Mouse (Mus musculus) lung, postnatal 36 days (tissue): ENCODE results near the gene 6030468B19Rik.
A peak's percentile ranks its signal among the peaks of the same experiment; 100 is the strongest.
"Not testable (repeated sequence)": the region's sequence is repeated elsewhere in the genome, so short reads cannot be mapped to it uniquely, and the experiment has no call there.

ENCODE experiments used
- DNase-seq: peaks from one replicate; pipeline ENCODE4 v3.0.0; 2022; ENCODE audit warnings: mixed read lengths

Gene 6030468B19Rik

DNA sequence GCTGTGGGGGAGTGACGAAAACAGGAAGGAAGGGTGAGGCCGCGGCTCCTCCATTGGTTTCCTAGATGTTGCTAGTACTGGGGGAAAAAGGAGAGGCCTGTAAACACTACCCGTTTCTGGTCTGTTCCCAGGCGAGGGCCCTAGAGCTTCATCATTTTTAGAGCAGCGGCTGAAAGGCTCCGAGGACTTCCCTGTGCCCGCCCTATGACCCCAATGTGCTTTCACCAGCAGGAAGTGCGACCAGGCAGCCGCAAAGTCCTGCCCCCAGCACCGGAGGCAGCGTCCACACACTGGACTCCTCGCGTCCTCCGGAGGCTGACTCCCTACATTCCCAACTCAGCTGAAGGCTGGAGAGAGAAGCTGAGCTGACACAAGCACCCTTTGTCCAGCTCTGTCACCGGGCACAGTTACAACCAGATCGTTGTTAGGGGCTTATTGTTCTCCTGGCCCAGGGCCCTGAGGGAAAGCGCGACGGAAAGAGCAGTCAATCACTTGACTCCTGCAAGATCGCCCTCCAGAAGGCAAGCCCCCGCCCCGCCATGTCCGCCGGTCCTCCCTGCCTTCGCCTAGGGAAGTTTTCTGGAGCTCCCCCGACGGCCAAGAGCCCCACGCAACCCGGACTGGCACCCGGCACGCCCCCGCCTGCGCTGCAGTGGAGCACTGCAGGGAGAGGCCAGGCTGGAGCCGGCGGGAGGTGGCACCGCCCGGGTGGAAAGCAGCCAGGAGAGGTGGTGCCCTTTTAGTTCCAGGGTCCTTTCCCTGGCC is 17.8 kb upstream of the 6030468B19Rik start:
- peak; percentile 91 for DNase-seq

DNA sequence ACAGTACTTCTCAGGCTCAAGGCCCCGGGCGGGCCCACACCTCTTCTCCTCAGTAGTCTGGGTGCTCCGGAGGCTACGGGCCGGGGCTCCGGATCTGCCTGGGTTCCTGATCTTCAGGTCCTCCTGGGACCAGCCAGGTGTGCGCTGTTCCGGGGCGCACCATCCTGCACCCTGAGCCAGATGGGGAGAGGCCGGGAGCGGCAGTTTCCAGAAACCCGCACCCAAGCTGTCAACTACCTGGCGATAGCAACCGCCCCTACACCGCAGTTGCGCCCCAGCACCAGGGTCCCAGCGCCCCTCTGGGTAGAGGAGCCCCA is 17.3 kb upstream of the 6030468B19Rik start:
- DNase-seq = no peak

DNA sequence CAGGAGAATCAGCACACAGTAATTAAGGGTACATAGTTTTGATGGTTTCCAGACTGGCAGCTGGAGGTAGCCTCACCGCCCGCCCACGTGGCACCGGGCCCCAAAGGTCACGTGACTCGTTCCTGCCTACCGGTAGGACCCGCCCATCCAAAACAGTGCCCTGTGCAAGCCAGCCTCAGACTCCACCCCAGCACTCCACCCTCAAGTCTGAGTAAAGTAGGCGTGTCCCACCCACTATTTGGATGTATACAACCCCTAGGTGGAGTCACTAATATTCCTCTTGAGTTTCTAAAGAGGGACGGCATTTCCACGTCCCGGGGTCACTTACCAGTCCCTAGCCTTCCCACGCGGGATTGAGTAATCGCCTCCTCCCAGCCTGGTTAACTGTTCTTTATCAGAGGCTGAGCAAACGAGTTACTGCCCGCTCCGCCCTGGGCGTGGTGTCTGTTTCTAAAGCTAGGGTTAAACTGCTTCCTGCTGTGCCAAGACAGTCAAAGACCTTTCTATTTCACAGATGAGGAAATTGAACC is 16.8 kb upstream of the 6030468B19Rik start:
- DNase-seq = peak; percentile 98

DNA sequence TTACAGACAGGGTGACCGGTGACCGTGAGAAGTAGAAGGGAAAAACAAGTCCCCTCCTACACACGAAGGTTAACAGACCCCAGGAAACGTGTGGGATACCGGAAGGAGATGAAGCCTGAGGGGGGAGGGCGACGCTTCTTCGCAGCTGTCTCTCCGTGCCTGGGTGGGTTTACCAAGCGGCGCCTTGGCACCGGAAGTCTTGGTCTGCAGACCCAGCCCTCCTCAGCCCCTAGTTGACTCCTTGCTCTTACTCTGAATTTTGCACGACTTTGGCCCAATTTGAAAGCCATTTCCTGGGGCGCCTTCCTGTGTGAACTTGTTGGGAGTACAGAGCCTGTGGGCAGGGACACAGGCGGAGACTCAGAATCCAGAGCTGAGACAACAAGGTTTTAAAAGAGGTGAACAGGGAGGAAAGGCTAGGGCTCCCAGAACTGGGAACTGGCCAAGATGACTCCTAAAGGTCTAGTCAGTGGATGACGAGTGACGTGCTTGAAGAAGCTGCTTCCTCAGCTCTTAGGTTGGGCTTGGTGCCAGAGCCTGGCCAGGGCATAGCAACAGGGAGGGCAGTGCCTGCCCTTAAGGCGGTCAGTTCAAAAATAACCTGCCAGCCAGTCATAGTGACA is 16.1 kb upstream of the 6030468B19Rik start:
- peak; percentile 90 for DNase-seq

DNA sequence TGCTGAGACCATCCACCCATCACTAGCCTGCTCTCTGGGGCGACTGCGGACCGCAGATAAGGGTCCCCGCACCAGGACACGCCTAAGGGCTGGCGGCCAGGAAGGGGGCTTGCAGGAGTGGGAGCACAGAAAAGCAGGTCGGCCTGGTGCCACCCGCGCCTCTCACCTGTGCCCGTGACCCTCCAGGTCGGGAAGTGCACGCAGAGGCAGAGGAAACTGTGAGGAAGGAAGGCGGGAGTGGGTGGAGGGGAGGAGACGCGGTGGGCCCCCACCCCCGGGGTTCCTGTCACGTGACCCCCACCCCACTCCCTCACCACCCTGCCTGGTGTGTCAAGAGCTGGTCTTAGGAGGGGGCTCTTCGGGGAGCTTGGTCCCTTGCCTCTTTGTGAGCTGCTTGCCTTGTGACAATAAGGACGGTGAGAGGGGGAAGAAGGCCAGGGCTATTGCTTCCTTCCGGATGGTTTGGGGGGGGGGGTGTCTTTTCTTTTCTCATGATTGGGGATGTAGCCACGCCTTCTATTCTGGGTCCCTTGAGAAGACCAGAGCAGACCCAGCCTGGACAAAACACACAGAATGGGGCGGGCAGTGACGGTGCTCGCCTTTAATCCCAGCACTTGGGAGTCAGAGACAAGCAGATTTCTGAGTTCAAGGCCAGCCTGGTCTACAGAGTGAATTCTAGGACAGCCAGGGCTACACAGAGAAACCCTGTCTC is 15.3 kb upstream of the 6030468B19Rik start, which contains the start of the genes Tmc8 and Tmc6:
TSS of gene Tmc8 (plus strand) at position 84 of the 712 bp plus-strand sequence.
TSS of gene Tmc6 (minus strand) at position 206 of the 712 bp plus-strand sequence.
- DNase-seq = peak; percentile 71

DNA sequence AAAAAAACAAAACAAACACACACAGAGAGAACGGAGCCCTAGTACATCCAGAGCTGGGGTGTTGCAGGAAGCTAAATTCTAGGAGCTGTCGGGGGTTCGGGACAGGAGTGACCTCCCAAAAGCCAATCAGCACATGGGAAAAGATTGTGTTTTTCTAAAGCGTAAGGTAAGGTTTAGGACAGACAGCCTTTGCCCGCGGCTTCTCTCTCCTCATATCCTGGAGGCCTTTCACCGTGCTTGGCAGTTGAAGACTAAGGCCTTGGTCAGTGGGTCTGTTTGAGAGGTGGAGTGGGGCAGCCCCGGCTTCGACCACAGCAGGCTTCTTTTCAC is 14.8 kb upstream of the 6030468B19Rik start:
- DNase-seq = no peak

DNA sequence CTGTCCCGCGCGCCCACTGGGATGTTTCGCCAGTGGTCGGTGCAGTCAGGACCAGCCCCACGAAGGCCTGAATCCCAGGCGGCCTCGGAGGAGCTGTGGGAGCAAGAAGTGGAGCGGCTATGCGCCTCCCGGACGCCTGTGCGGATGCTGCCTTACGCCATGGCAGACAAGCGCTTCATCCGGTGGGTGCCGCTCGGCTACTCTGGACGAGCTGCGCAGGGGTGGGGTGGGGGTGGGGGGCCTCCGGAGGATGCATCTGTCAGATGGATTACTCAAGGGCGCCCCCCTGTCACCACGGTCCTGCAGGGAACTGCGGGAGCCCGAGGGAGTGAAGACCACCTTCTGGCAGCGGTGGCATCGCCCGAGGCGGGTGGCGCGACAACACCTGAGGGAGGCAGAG is 14.4 kb upstream of the 6030468B19Rik start:
- DNase-seq = peak; percentile 79

DNA sequence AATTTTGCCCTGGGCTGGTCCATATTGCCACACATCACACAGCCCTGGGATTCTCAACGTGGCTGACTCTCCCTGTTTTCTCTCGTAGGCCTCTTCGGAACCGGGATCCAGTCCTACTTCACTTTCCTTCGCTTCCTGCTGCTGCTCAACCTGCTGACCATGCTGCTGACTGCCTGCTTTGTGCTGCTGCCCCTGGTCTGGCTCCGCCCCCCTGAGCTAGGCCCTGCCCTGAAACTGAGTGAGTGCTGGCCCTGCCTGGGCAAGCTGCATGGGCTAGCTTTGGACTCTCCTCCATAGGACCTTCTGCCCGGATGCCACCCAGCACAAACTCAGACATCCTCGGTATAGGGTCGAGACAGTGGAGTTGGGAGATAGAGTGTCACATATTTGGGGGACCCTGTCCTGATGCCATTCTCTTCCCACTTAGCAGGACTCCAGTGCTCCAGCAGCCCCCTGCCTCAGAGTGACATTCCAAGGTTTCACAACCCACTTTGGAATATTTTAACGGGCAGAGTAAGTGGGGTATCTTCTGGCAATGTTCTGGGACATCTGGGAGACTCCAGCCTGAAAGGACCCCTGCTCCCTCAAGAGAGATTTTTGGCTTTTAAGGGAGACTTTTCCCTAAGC is 13.7 kb upstream of the 6030468B19Rik start:
- DNase-seq = peak; percentile 48

DNA sequence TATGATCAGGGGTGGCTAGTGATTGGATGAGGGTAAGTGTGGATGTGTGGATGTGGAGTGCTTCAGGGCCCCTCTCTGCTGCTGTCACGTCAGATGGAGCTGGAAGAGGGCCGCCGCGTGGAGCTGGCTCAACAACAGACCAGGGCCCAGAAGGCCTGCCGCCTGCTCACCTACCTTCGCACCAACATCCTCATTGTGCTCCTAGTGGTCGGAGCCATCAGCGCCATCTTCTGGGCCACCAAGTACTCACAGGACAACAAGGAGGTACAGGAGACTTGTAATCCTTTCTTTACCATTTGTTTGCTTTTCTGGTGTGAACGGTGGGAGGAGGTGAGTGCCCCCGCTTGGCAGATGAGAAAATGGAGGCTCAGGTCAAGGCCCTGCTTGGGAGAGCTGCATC is 11.2 kb upstream of the 6030468B19Rik start:
- DNase-seq = peak; percentile 86

DNA sequence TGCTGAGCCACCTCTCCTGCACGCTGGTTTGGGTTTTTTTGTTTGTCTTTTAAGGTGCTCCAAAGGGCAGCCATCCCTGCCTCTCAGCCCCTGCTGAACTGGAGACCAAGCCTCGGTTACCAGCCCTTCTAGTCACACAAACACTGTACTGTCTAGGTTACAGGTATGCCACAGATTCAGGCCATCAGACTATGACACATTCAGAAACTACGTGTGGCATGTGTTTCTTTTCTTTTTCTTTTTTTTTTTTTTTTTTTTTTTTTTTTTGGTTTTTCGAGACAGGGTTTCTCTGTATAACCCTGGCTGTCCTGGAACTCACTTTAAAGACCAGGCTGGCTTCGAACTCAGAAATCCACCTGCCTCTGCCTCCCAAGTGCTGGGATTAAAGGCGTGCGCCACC is 9.0 kb upstream of the 6030468B19Rik start:
- not testable (repeated sequence) for DNase-seq

DNA sequence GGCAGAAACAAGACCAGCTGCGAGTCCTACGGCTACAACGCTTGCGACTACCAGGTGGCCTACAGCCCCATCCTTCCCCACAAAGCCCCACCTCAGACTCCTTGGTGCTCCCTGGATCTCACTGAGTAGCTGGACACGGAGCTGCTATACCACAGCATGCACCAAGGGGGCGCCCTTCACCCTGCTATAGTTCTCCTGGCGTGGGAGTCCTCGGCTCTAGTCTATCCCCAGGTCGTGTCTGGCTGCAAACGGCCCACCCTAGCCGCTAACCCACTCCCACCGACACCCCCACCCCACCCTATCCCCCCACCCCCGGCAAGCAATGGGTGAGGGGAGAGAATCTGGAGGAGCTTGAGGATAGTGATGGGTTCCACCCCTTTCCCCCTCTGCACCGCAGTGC is 7.2 kb upstream of the 6030468B19Rik start:
- peak; percentile 87 for DNase-seq

DNA sequence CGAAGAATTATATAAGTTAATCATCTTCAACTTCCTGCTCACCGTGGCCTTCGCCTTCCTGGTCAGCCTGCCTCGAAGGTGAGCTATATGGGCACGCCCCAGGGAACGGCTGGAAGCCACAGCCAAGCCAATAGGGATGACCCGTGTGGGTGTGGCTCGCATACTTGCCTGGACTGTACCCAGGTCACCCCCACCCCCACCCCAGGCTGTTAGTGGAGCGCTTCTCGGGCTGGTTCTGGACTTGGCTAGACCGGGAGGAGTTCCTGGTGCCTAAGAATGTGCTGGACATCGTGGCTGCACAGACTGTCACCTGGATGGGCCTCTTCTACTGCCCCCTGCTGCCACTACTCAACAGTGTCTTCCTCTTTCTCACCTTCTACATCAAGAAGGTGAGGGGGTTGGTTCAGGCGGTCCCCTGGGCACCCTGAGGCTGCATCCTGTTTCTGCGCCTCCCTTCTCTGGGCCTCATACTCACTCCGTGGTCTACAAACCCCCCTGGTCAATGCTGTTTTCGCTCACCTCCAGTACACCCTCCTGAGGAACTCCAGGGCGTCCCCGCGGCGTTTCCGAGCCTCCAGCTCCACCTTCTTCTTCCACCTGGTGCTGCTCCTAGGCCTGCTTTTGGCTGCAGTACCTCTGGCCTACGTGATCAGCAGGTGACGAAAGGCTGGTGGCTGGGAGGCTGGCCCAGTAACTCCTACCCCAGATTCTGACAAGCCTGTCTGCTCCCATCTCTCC is 6.6 kb upstream of the 6030468B19Rik start:
- DNase-seq = peak; percentile 67

DNA sequence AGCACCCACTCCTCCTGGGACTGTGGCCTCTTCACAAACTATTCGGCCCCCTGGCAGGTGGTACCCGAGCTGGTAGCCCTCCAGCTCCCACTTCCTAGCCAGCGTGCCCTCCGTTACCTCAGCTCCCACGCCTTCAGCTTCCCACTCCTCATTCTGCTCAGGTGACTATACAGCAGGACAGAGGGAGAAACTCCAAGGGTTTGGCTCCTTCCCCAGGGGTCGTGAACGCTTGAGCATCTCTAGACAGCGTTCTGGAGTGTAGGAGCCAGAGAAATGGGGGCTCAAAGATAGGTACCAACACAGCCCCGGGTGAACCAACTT is 6.1 kb upstream of the 6030468B19Rik start:
- no peak for DNase-seq

DNA sequence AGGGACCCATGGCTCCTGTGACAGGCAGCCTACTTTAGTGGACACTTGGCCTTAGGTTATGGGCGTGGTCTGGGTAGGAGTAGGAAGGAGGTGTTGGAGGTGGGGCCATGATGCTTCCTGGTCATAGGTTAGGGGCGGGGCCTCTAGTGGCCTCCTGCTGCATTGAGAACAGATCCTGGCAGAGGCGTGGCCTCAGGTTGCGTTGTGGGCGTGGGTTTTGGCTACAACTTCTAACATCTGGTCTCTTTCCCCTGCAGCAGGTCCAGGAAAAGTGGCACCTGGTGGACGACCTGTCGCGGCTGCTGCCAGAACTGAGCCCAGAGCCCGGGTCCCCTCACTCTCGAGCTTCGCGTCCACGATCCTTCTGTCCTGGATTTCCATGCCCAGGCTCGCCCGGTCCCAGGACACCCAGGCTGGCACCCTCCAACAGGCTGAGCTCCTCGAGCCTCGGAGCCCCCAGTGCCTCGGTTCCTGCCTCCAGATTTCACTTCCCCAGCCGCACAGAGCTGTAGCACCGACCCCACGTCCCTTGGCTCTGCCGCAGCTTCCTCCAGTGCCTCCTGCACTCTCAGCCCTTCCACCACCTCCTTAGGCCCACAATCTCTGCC is 5.1 kb upstream of the 6030468B19Rik start:
- peak; percentile 96 for DNase-seq

DNA sequence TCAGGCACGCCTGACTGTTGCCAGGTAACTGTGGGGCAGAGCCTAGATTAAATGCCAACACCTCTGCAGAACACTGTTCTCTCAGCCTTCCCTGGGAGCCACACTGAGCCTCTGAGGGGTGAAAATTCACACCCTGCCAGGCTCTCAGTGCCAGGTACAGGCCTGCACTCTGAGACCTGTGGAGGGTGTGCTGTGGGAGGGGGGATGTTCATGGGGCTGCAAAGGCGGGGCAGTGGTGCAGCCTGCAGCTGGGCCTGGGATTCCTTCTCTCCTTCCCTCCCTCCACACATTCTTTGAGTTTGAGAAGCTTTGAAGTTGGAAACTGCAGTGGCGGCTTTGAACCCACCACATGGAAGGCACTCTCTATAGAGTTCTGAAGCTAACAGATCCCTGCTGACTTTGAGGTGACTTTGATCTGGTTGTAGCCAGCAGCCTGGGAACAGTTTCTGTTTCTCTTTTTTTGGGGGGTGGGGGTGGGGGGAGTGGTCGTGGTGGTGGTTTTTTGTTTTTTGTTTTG is 3.4 kb upstream of the 6030468B19Rik start:
- DNase-seq = no peak

DNA sequence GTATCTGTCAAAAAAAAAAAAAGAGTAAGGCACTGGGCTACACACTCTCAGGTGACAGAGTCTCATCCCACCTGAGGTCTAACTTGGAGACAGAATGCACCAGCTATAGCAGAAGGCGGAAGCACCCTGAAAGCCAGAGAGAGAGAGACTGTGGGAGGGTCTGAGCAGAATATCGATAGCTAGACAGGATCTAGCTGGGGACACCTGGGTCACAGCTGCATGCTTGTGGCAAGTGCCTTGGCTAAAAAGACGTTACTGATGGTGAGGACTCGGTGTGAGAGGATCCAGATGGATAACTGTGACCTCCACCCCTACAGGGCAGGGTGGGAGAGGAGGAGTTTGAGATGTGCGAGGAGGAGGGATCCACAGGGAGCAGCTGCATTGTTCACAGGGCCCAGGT is 506 bp upstream of the 6030468B19Rik start:
- DNase-seq = no peak

DNA sequence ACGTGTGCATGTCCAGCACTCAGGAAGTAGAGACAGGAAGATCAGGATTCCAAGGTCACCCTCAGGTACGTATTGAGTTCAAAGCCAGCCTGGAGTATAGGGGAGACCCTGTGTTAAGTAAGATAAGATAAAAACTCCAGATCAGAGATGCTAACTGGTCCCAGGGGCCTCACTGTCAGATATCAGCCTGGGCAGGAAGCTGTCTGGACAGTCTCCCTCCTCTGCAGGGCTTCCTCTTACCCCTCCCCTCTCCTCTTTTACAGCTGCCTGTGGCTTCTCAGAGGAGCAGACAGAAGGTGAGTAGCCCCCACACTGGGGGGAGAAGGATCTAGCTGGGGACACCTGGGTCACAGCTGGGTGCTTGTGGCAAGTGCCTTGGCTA is 691 bp downstream of the 6030468B19Rik start:
- DNase-seq = no peak

DNA sequence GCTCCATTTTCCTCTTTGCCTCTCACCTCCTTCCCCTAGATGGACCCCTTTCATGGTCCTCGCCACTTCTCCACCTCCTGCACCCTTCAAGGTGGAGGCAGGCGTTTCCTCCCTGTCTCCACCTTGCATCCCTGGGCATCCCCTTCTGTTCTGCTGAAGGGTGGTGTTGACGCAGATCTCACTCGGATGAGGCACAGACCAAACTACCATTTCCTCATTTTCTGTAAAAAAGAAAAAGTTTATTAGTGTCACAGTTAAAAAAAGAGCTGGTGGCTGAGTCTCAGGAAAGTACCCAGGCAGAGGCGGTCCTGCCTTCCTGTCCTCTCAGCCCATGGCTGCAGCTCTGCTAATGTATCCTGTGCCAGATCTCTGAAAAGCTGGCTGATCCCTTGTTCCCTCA is 1.7 kb downstream of the 6030468B19Rik start:
- DNase-seq = no peak

DNA sequence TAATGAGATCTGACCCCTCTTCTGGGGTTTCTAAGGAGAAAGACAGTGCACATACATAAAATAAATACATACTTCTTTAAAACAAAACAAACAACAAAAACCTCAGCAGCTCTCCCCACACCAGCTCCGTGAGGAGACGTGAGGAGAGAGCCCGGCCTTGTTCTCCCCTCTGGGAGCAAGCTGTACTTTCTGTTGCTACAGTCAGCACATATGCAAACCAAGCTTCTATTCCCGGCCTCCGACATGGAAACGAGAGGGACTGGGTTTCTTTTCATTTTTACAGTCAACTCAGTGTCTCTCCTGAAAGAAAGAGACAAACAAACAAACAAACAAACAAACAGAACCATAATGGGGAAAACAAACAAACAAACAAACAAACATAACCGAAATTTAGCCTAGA is 2.6 kb downstream of the 6030468B19Rik start:
- no peak for DNase-seq

DNA sequence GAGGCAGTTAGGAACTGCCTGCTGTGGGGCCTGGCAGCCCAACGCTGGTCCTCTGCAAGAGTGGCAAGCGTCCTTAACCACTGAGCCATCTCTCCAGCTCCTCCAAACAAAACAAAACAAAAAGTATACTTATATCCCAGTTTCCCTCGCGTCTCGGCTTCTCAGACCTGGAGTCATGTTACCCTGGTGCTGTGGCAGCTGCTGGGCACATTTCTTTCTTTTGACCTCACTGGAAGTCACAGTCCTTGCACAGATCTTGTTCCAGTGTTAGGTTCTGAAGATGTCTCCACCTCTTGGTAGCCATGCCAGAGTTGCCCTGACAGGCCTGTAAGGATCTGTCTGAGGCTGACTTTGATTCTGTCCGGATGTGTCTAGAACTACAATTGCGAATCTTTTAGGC is 4.2 kb downstream of the 6030468B19Rik start:
- no peak for DNase-seq

DNA sequence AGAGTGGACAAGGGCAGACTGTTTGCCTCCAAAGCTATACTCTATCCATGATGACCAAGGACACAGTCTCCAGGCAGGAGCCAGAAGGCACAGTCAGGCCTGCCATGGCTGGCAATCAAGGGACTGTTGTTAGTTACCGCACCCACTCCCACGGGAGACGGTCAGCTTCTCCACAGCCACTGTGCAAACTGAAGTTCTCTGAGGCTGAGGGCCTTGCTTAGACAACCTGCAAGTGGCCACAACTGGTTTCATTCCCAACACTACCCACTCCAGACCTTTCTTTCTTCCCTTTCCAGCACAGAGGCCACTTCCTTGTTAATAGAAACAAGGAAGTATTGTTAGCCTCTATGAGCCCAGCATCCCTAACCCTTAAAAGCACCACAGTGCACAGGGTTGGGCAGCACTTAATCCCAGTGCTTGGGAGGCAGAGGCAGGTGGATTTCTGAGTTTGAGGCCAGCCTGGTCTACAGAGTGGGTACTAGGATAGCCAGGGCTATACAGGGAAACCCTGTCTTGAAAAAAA is 5.8 kb downstream of the 6030468B19Rik start:
- DNase-seq = no peak

DNA sequence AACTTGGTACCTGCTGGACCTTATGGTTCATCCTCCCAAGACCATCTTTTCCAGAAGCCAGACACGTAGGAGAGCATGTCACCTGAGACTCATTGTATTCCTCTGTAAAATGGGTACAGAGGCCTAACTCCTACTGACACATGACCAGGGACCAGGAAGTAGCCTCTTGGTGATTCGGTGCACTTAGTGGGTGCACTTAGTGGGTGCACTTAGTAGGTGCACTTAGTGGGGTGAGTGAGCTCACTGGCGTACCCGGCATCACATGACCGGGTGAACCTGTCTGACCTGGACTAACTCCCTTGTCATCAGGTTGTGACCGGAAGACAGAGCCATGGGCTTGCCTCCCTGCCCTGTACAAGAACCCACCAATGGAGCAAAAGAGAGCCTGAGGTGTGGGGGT is 9.3 kb downstream of the 6030468B19Rik start:
- DNase-seq = no peak
